Mouse (Mus musculus) heart, embryonic 15.5 days (tissue): ENCODE results near the gene Sectm1a. TPM values are rescaled to one million over a fixed set of nuclear protein-coding genes. Genes with fewer than 3 reads are reported as not detected.
"Not testable (repeated sequence)": the region's sequence is repeated elsewhere in the genome, so short reads cannot be mapped to it uniquely, and the experiment has no call there.

Source experiments
- ATAC-seq: fragments of 200-750 bp; cut with Nextera tagmentation; replicated peaks from 2 replicates; pipeline ENCODE4 v1.8.0; 2017; ENCODE audit warnings: low read depth, moderate TSS enrichment; ENCODE audit not compliant: insufficient number of reproducible peaks, insufficient read depth, low FRiP score
- H3K27ac ChIP-seq: fragments of 300-500 bp; sonication (generic); 2 replicates; pipeline ENCODE4 v1.5.1; 2015; ENCODE audit warnings: mild to moderate bottlenecking, inconsistent platforms
- H3K27me3 ChIP-seq: fragments of 300-500 bp; sonication (generic); 2 replicates; pipeline ENCODE4 v1.6.1; 2015; ENCODE audit warnings: inconsistent platforms
- H3K36me3 ChIP-seq: fragments of 300-500 bp; sonication (generic); 2 replicates; pipeline ENCODE4 v1.6.1; 2015; ENCODE audit warnings: mild to moderate bottlenecking, inconsistent platforms
- H3K4me1 ChIP-seq: fragments of 300-500 bp; sonication (generic); replicated peaks from 2 replicates; pipeline ENCODE4 v1.6.1; 2015; ENCODE audit warnings: inconsistent platforms
- H3K4me2 ChIP-seq: fragments of 300-500 bp; sonication (generic); 2 replicates; pipeline ENCODE4 v1.6.1; 2015; ENCODE audit warnings: inconsistent platforms, mild to moderate bottlenecking, moderate library complexity
- H3K4me3 ChIP-seq: fragments of 300-500 bp; sonication (generic); 2 replicates; pipeline ENCODE4 v1.5.1; 2015; ENCODE audit warnings: mild to moderate bottlenecking, inconsistent platforms
- H3K9ac ChIP-seq: fragments of 300-500 bp; sonication (generic); 2 replicates; pipeline ENCODE4 v1.6.1; 2015; ENCODE audit warnings: mild to moderate bottlenecking, inconsistent platforms
- H3K9me3 ChIP-seq: fragments of 300-500 bp; sonication (generic); replicated peaks from 2 replicates; pipeline ENCODE4 v1.6.1; 2016; ENCODE audit warnings: inconsistent platforms
- WGBS: fragments of 180-500 bp; shearing (Covaris S2); methylation state at CpG from one replicate; pipeline ENCODE4 v1.1.7; 2015; ENCODE audit warnings: mixed read lengths; 5-methylcytosine and 5-hydroxymethylcytosine counted together
- polyA plus RNA-seq: library from polyadenylated mRNA; unstranded; fragments of >200 nt; fragmentation: Nextera tagmentation; extraction: Ambion mirVana; gene quantifications from 2 replicates; pipeline ENCODE4 v1.2.1, GENCODE M21; 2015

Gene Sectm1a
- polyA plus RNA-seq, 1 experiment from 2014 or later = not detected

- ATAC-seq = no peak
- no peak overlapping the region for H3K4me2 ChIP-seq
- no peak overlapping the region for H3K9ac ChIP-seq
- H3K27ac ChIP-seq = no peak overlapping the region
- H3K4me1 ChIP-seq = 0 out of 2 replicates have a peak, but pooled peaks cover 7% of the 10 kb centered on the region
- no peaks in the 10 kb centered on the region for H3K27me3 ChIP-seq
- H3K9me3 ChIP-seq = no peaks in the 10 kb centered on the region
- no peaks in the 10 kb centered on the region for H3K36me3 ChIP-seq
- no peak overlapping the region for H3K4me3 ChIP-seq
- 38% methylated on average over 6 of the region's 6 CpGs for WGBS
Measured at GRCm38 (mm10) chr11:121088997-121089396, 8.0 kb upstream of the Sectm1a start.

GRCm38 (mm10) chr11:121086296-121086695 lies 5.3 kb upstream of the Sectm1a start:
- 29% methylated on average over 4 of the region's 4 CpGs for WGBS
- H3K9ac ChIP-seq = no peak overlapping the region

GRCm38 (mm10) chr11:121085181-121085580 lies 4.2 kb upstream of the Sectm1a start:
- H3K36me3 ChIP-seq = no peaks in the 10 kb centered on the region
- 0 out of 2 replicates have a peak, but pooled peaks cover 7% of the 10 kb centered on the region for H3K4me1 ChIP-seq
- no peak overlapping the region for H3K4me3 ChIP-seq
- H3K9ac ChIP-seq = no peak overlapping the region
- no peak overlapping the region for H3K4me2 ChIP-seq
- no peak for ATAC-seq
- H3K27me3 ChIP-seq = no peaks in the 10 kb centered on the region
- WGBS = 63% methylated on average over 5 of the region's 5 CpGs
- H3K27ac ChIP-seq = no peak overlapping the region
- no peaks in the 10 kb centered on the region for H3K9me3 ChIP-seq

More at GRCm38 (mm10) chr11:121086296-121086695, 5.3 kb upstream of the Sectm1a start:
- Histone ChIP-seq H3K27me3 (no peaks in the 10 kb centered on the region), H3K36me3 (no peaks in the 10 kb centered on the region), H3K9me3 (no peaks in the 10 kb centered on the region), H3K4me2 (no peak overlapping the region), H3K4me3 (no peak overlapping the region), H3K27ac (no peak overlapping the region), H3K4me1 (0 out of 2 replicates have a peak, but pooled peaks cover 7% of the 10 kb centered on the region)
- ATAC-seq = no peak

- Histone ChIP-seq H3K9ac (no peak overlapping the region), H3K36me3 (no peaks in the 10 kb centered on the region), H3K27me3 (no peaks in the 10 kb centered on the region), H3K9me3 (no peaks in the 10 kb centered on the region), H3K4me1 (0 out of 2 replicates have a peak, but pooled peaks cover 3% of the 10 kb centered on the region), H3K4me3 (no peak overlapping the region), H3K4me2 (no peak overlapping the region), H3K27ac (no peak overlapping the region)
- no peak for ATAC-seq
- 62% methylated on average over 6 of the region's 6 CpGs for WGBS
Measured at GRCm38 (mm10) chr11:121082857-121083500, 2.0 kb upstream of the Sectm1a start.

GRCm38 (mm10) chr11:121082250-121082649 lies 1.2 kb upstream of the Sectm1a start:
- H3K27ac ChIP-seq = no peak overlapping the region
- no peaks in the 10 kb centered on the region for H3K36me3 ChIP-seq
- no peaks in the 10 kb centered on the region for H3K9me3 ChIP-seq
- no peaks in the 10 kb centered on the region for H3K27me3 ChIP-seq
- no peak for ATAC-seq
- WGBS = 80% methylated on average over 3 of the region's 3 CpGs
- no peak overlapping the region for H3K4me2 ChIP-seq
- H3K4me3 ChIP-seq = no peak overlapping the region
- 0 out of 2 replicates have a peak, but pooled peaks cover 3% of the 10 kb centered on the region for H3K4me1 ChIP-seq
- H3K9ac ChIP-seq = no peak overlapping the region

GRCm38 (mm10) chr11:121080330-121080729 lies 690 bp downstream of the Sectm1a start:
- Histone ChIP-seq H3K27ac (no peak overlapping the region), H3K4me2 (no peak overlapping the region), H3K9ac (no peak overlapping the region), H3K4me1 (no peaks in the 10 kb centered on the region), H3K27me3 (no peaks in the 10 kb centered on the region), H3K9me3 (no peaks in the 10 kb centered on the region), H3K36me3 (no peaks in the 10 kb centered on the region), H3K4me3 (no peak overlapping the region)
- ATAC-seq = no peak
- 88% methylated on average over 8 of the region's 8 CpGs for WGBS

GRCm38 (mm10) chr11:121075655-121076054 lies 5.4 kb downstream of the Sectm1a start:
- ATAC-seq = no peak
- WGBS = 68% methylated on average over 5 of the region's 5 CpGs
- no peaks in the 10 kb centered on the region for H3K4me1 ChIP-seq
- H3K4me2 ChIP-seq = no peak overlapping the region
- no peaks in the 10 kb centered on the region for H3K27me3 ChIP-seq
- no peaks in the 10 kb centered on the region for H3K9me3 ChIP-seq
- no peak overlapping the region for H3K27ac ChIP-seq
- H3K9ac ChIP-seq = no peak overlapping the region
- H3K36me3 ChIP-seq = no peaks in the 10 kb centered on the region
- H3K4me3 ChIP-seq = no peak overlapping the region

- not testable (repeated sequence) for H3K27ac ChIP-seq, H3K9me3 ChIP-seq, H3K27me3 ChIP-seq, H3K36me3 ChIP-seq, H3K4me1 ChIP-seq, H3K4me2 ChIP-seq, ATAC-seq, H3K9ac ChIP-seq, H3K4me3 ChIP-seq
- WGBS = 90% methylated on average over 12 of the region's 16 CpGs
Measured at GRCm38 (mm10) chr11:121069662-121070061, 11.4 kb downstream of the Sectm1a start.

GRCm38 (mm10) chr11:121067895-121068294 lies 13.1 kb downstream of the Sectm1a start:
- Histone ChIP-seq H3K27me3 (peaks cover 7% of the 10 kb centered on the region; the same call in 1 of the 2 replicates), H3K4me2 (no peak overlapping the region), H3K9ac (no peak overlapping the region), H3K36me3 (no peaks in the 10 kb centered on the region), H3K4me1 (no peaks in the 10 kb centered on the region), H3K9me3 (no peaks in the 10 kb centered on the region), H3K27ac (no peak overlapping the region), H3K4me3 (no peak overlapping the region)
- no peak for ATAC-seq
- WGBS = 88% methylated on average over 2 of the region's 2 CpGs

GRCm38 (mm10) chr11:121064197-121064596 lies 16.8 kb downstream of the Sectm1a start:
- peaks cover 7% of the 10 kb centered on the region for H3K4me1 ChIP-seq
- peaks cover 7% of the 10 kb centered on the region; the same call in 1 of the 2 replicates for H3K27me3 ChIP-seq
- H3K9ac ChIP-seq = no peak overlapping the region
- H3K4me2 ChIP-seq = no peak overlapping the region
- H3K4me3 ChIP-seq = no peak overlapping the region
- H3K27ac ChIP-seq = no peak overlapping the region
- no peaks in the 10 kb centered on the region for H3K36me3 ChIP-seq
- no peaks in the 10 kb centered on the region for H3K9me3 ChIP-seq
- WGBS = 72% methylated on average over 3 of the region's 3 CpGs
- no peak for ATAC-seq

GRCm38 (mm10) chr11:121063379-121063778 lies 17.6 kb downstream of the Sectm1a start, which contains the start of gene Sectm1b:
Sectm1b (minus strand) TSS chr11:121063569.
- no peak within 1 kb of the TSS for H3K27ac ChIP-seq
- no peaks in the 10 kb centered on the region for H3K9me3 ChIP-seq
- H3K36me3 ChIP-seq = no peaks in the 10 kb centered on the region
- no peak for ATAC-seq
- H3K4me1 ChIP-seq = peaks cover 7% of the 10 kb centered on the region
- H3K4me2 ChIP-seq = no peak within 1 kb of the TSS
- H3K27me3 ChIP-seq = peaks cover 7% of the 10 kb centered on the region; the same call in 1 of the 2 replicates
- WGBS = 73% methylated on average over 5 of the region's 5 CpGs
- H3K9ac ChIP-seq = no peak within 1 kb of the TSS
- H3K4me3 ChIP-seq = no peak within 1 kb of the TSS

GRCm38 (mm10) chr11:121061615-121062014 lies 19.4 kb downstream of the Sectm1a start:
- Histone ChIP-seq H3K36me3 (no peaks in the 10 kb centered on the region), H3K4me3 (no peak overlapping the region), H3K4me2 (no peak overlapping the region), H3K9me3 (no peaks in the 10 kb centered on the region), H3K9ac (no peak overlapping the region), H3K27ac (no peak overlapping the region), H3K4me1 (peaks cover 10% of the 10 kb centered on the region), H3K27me3 (peaks cover 7% of the 10 kb centered on the region; the same call in 1 of the 2 replicates)
- 32% methylated on average over 8 of the region's 8 CpGs for WGBS
- ATAC-seq = no peak
